Mouse (Mus musculus): ENCODE data around the gene Scn9a. TPM values are rescaled to one million over a fixed set of nuclear protein-coding genes. Genes with fewer than 3 reads are reported as not detected.

Scn9a gene
- total RNA-seq, 2 experiments from 2014 or later = 3.4 to 4.1 TPM

GRCm38 (mm10) chr2:66519966-66520365, 114.8 kb downstream of the Scn9a start:
- TF ChIP-seq CTCF (IDR thresholded peaks at IDR 0.05) = no peak; the same call in none of the 2 replicates
- intact Hi-C loops (cut with DNase I) = no loop called here
- DNase-seq (ENCODE audit: extremely low spot score in 1 of 2, low spot score in 2 of 2) = no peak
- Histone ChIP-seq H3K27ac (no peak overlapping the region), H3K4me3 (no peak overlapping the region)

GRCm38 (mm10) chr2:66511424-66511823, 123.3 kb downstream of the Scn9a start:
- H3K4me3 ChIP-seq = no peak overlapping the region
- no peak for TF ChIP-seq CTCF (IDR thresholded peaks at IDR 0.05)
- H3K27ac ChIP-seq = no peak overlapping the region
- DNase-seq (ENCODE audit: extremely low spot score in 1 of 2, low spot score in 2 of 2) = no peak
- intact Hi-C loops (cut with DNase I) = no loop called here

GRCm38 (mm10) chr2:66508032-66508431, 126.7 kb downstream of the Scn9a start:
- intact Hi-C loops (cut with DNase I) = no loop called here
- no peak for TF ChIP-seq CTCF (IDR thresholded peaks at IDR 0.05)
- no peak for DNase-seq (ENCODE audit: extremely low spot score in 1 of 2, low spot score in 2 of 2)
- Histone ChIP-seq H3K4me3 (no peak overlapping the region), H3K27ac (no peak overlapping the region)

GRCm38 (mm10) chr2:66507616-66508015, 127.1 kb downstream of the Scn9a start:
- Histone ChIP-seq H3K27ac (no peak overlapping the region), H3K4me3 (no peak overlapping the region)
- no peak for DNase-seq (ENCODE audit: extremely low spot score in 1 of 2, low spot score in 2 of 2)
- intact Hi-C loops (cut with DNase I) = no loop called here
- no peak for TF ChIP-seq CTCF (IDR thresholded peaks at IDR 0.05)

GRCm38 (mm10) chr2:66502158-66502557, 132.6 kb downstream of the Scn9a start:
- no peak for DNase-seq (ENCODE audit: extremely low spot score in 1 of 2, low spot score in 2 of 2)
- TF ChIP-seq CTCF (IDR thresholded peaks at IDR 0.05) = no peak
- intact Hi-C loops (cut with DNase I) = no loop called here
- Histone ChIP-seq H3K4me3 (no peak overlapping the region), H3K27ac (no peak overlapping the region)

GRCm38 (mm10) chr2:66494556-66494955, 140.2 kb downstream of the Scn9a start:
- TF ChIP-seq CTCF (IDR thresholded peaks at IDR 0.05) = no peak
- no peak for DNase-seq (ENCODE audit: extremely low spot score in 1 of 2, low spot score in 2 of 2)
- H3K4me3 ChIP-seq = no peak overlapping the region
- intact Hi-C loops (cut with DNase I) = no loop called here
- H3K27ac ChIP-seq = no peak overlapping the region

- no peak overlapping the region for H3K27ac ChIP-seq
- intact Hi-C loops (cut with DNase I) = no loop called here
- DNase-seq (ENCODE audit: extremely low spot score in 1 of 2, low spot score in 2 of 2) = no peak
- TF ChIP-seq CTCF (IDR thresholded peaks at IDR 0.05) = no peak
- H3K4me3 ChIP-seq = no peak overlapping the region
These were observed 156.4 kb downstream of the Scn9a start for GRCm38 (mm10) chr2:66478395-66478794.

GRCm38 (mm10) chr2:66473181-66473822, 161.5 kb downstream of the Scn9a start:
- TF ChIP-seq CTCF (IDR thresholded peaks at IDR 0.05) = peak; percentile 75
- intact Hi-C loops (cut with DNase I) = loop anchor here (1.0 to 2.0 kb wide), 2 partner anchors 171 to 327 kb away; no protein-coding TSS in a partner anchor

GRCm38 (mm10) chr2:66465484-66465883, 169.3 kb downstream of the Scn9a start:
- DNase-seq (ENCODE audit: extremely low spot score in 1 of 2, low spot score in 2 of 2) = no peak
- no peak overlapping the region for H3K27ac ChIP-seq
- TF ChIP-seq CTCF (IDR thresholded peaks at IDR 0.05) = no peak
- H3K4me3 ChIP-seq = no peak overlapping the region
- intact Hi-C loops (cut with DNase I) = no loop called here

More at GRCm38 (mm10) chr2:66473181-66473822, 161.5 kb downstream of the Scn9a start:
- Histone ChIP-seq H3K27ac (no peak overlapping the region), H3K4me3 (no peak overlapping the region)
- DNase-seq (ENCODE audit: extremely low spot score in 1 of 2, low spot score in 2 of 2) = no peak

GRCm38 (mm10) chr2:66464874-66465458, 169.8 kb downstream of the Scn9a start:
- no peak for TF ChIP-seq CTCF (IDR thresholded peaks at IDR 0.05)
- intact Hi-C loops (cut with DNase I) = no loop called here
- no peak overlapping the region for H3K4me3 ChIP-seq

GRCm38 (mm10) chr2:66463916-66464315, 170.8 kb downstream of the Scn9a start:
- no peak overlapping the region for H3K4me3 ChIP-seq
- H3K27ac ChIP-seq = no peak overlapping the region
- TF ChIP-seq CTCF (IDR thresholded peaks at IDR 0.05) = no peak
- no peak for DNase-seq (ENCODE audit: extremely low spot score in 1 of 2, low spot score in 2 of 2)
- intact Hi-C loops (cut with DNase I) = no loop called here

More at GRCm38 (mm10) chr2:66464874-66465458, 169.8 kb downstream of the Scn9a start:
- H3K27ac ChIP-seq = no peak overlapping the region
- no peak for DNase-seq (ENCODE audit: extremely low spot score in 1 of 2, low spot score in 2 of 2)

- no peak overlapping the region for H3K27ac ChIP-seq
- no peak overlapping the region for H3K4me3 ChIP-seq
- DNase-seq (ENCODE audit: extremely low spot score in 1 of 2, low spot score in 2 of 2) = no peak
- intact Hi-C loops (cut with DNase I) = no loop called here
- TF ChIP-seq CTCF (IDR thresholded peaks at IDR 0.05) = peak; percentile 18; the same call in 1 of the 2 replicates
These were observed 172.3 kb downstream of the Scn9a start for GRCm38 (mm10) chr2:66462458-66462857.

Data from left cerebral cortex, adult 2 months (tissue).